Mouse (Mus musculus) ES-CJ7 (cell line): ENCODE measurements around the gene Btbd35f1.
"Not testable (repeated sequence)": the region's sequence is repeated elsewhere in the genome, so short reads cannot be mapped to it uniquely, and the experiment has no call there.

ENCODE experiments used
- DNase-seq: peaks from one replicate; pipeline ENCODE4 v3.0.0; 2011; ENCODE audit warnings: low read depth, low spot score

The Btbd35f1 gene

GRCm38 (mm10) chrX:32559755-32560154 is at the start of gene Btbd35f1:
TSS of gene Btbd35f1 (plus strand) at chrX:32560055.
- DNase-seq = not testable (repeated sequence)

- not testable (repeated sequence) for DNase-seq
These were observed 31.2 kb downstream of the Btbd35f1 start for GRCm38 (mm10) chrX:32590878-32591542.

- not testable (repeated sequence) for DNase-seq
These were observed 41.2 kb downstream of the Btbd35f1 start for GRCm38 (mm10) chrX:32601008-32601407.

- DNase-seq = not testable (repeated sequence)
These were observed 41.6 kb downstream of the Btbd35f1 start for GRCm38 (mm10) chrX:32601425-32601824.
